Mouse (Mus musculus): ENCODE data around the gene Tmem191c.

GRCm38 (mm10) chr16:17234499-17234895 is 41.4 kb upstream of the Tmem191c start:
- no peak for TF ChIP-seq KAT2A (conservative IDR thresholded peaks at IDR 0.05; ENCODE audit: low read depth, low read length)
- TF ChIP-seq MAFK (IDR thresholded peaks at IDR 0.05; ENCODE audit: borderline replicate concordance, low read depth, low read length) = no peak
- no peak for TF ChIP-seq GABPA (IDR thresholded peaks at IDR 0.05; ENCODE audit: low read depth, low read length)
- TF ChIP-seq POLR2A (IDR thresholded peaks at IDR 0.05; ENCODE audit: control insufficient read depth in 1 of 2, insufficient read depth in 1 of 2, low read depth in 1 of 2, low read length in 2 of 2, poor library complexity in 1 of 2) = no peak
- no peak for TF ChIP-seq CTCF (IDR thresholded peaks at IDR 0.05 in 2 of 3, conservative IDR thresholded peaks at IDR 0.05 in 1 of 3; ENCODE audit: control insufficient read depth in 1 of 3, insufficient read depth in 1 of 3, low read depth in 2 of 3, low read length in 3 of 3, poor library complexity in 1 of 3, severe bottlenecking in 1 of 3)
- TF ChIP-seq RAD21 (IDR thresholded peaks at IDR 0.05; ENCODE audit: low read depth, low read length) = no peak
- TF ChIP-seq NRF1 (IDR thresholded peaks at IDR 0.05; ENCODE audit: insufficient read depth, low read depth, low read length, poor library complexity, severe bottlenecking) = no peak
- TF ChIP-seq TAL1 (IDR thresholded peaks at IDR 0.05; ENCODE audit: low read length) = no peak
- no peak for TF ChIP-seq CHD1 (IDR thresholded peaks at IDR 0.05; ENCODE audit: low read depth, low read length)
- TF ChIP-seq EP300 (IDR thresholded peaks at IDR 0.05; ENCODE audit: low read depth in 1 of 2, low read length in 2 of 2) = 0 out of 4 replicates have a peak, but pooled peaks of 1 of the 2 experiments have one; percentile 27
- TF ChIP-seq MAX (IDR thresholded peaks at IDR 0.05; ENCODE audit: low read length) = no peak

Measured in MEL (cell line).